Comparison of ENCODE assay signal across 28 mouse cellular contexts in genomic region chr6:83437225-83437624, GRCm38 (mm10). TPM values are rescaled to one million over a fixed set of nuclear protein-coding genes. Genes with fewer than 3 reads are reported as not detected.
DNase-seq lines count a peak whose midpoint lies in the region; ATAC-seq and TF ChIP-seq lines count a peak whose summit lies in the region.
"Had no signal": no experiment of that assay in that cellular context is flagged by ENCODE, and none has a peak within 500 bp of the region (broad histone marks: within the 10 kb centered on the region; RNA-seq: fewer than 3 reads in every experiment).

No protein-coding gene starts in this region.

- H3K4me3 ChIP-seq in megakaryocyte, embryonic 14.5 days (replicated peaks): peak overlapping the region; percentile 59
- no peak overlapping the region for H3K4me3 ChIP-seq in MEL (ENCODE audit: control insufficient read depth in 1 of 2, insufficient read depth in 1 of 2, low read depth in 2 of 2, low read length in 2 of 2)
- H3K4me3 ChIP-seq: embryonic facial prominence, embryonic 15.5 days; forebrain, embryonic 15.5 days; kidney, embryonic 15.5 days had no signal

- peak; percentile 74 for DNase-seq in CD4-positive helper T cell, adult 2 months (ENCODE audit: low read depth, low spot score)
- DNase-seq in MEL (ENCODE audit: low read depth, low spot score): no peak
- DNase-seq in naive thymus-derived CD4-positive, alpha-beta T cell, adult 2 months (ENCODE audit: low read depth): peak; percentile 77
- no peak for DNase-seq in testis, postnatal 10 days (ENCODE audit: low spot score)
- DNase-seq in thymus, postnatal 4 days: no peak
- DNase-seq: adrenal gland, postnatal 14 days; cerebellum, adult 18-20 months; cerebellum, postnatal 14 days; gastrocnemius, postnatal 25 days; heart, postnatal 36 days; kidney, adult 11 months; kidney, postnatal 25 days; liver; lung, adult 2 months; lung, postnatal 10 days; retina, postnatal 1 day; right cerebral cortex, postnatal 14 days; thymus, adult 18-20 months; thymus, postnatal 25 days had no signal

- no peaks in the 10 kb centered on the region for H3K27me3 ChIP-seq in megakaryocyte, embryonic 14.5 days (replicated peaks)
- no peaks in the 10 kb centered on the region for H3K27me3 ChIP-seq in MEL (ENCODE audit: control insufficient read depth in 1 of 2, insufficient read depth in 2 of 2, low read length in 2 of 2)
- H3K27me3 ChIP-seq: CH12.LX; embryonic facial prominence, embryonic 15.5 days; forebrain, embryonic 15.5 days; hindbrain, embryonic 13.5 days; kidney, embryonic 15.5 days had no signal

- no peak for TF ChIP-seq RAD21 in MEL (IDR thresholded peaks at IDR 0.05; ENCODE audit: low read depth, low read length)

- H3K9ac ChIP-seq in MEL (ENCODE audit: control insufficient read depth, low read depth, low read length, poor library complexity, severe bottlenecking): no peak overlapping the region
- H3K9ac ChIP-seq: embryonic facial prominence, embryonic 15.5 days; forebrain, embryonic 15.5 days; kidney, embryonic 15.5 days; liver, embryonic 14.5 days had no signal

- H3K27ac ChIP-seq in MEL (ENCODE audit: control insufficient read depth, low read depth, low read length): 0 out of 2 replicates have a peak overlapping the region, but pooled peaks have one; percentile 7
- H3K27ac ChIP-seq: embryonic facial prominence, embryonic 15.5 days; forebrain, embryonic 15.5 days; liver, embryonic 14.5 days had no signal

- no peaks in the 10 kb centered on the region for H3K9me3 ChIP-seq in megakaryocyte, embryonic 14.5 days
- no peaks in the 10 kb centered on the region for H3K9me3 ChIP-seq in MEL (replicated peaks; ENCODE audit: insufficient read depth, low read length)
- H3K9me3 ChIP-seq: embryonic facial prominence, embryonic 15.5 days; forebrain, embryonic 15.5 days; hindbrain, embryonic 13.5 days; kidney, embryonic 15.5 days had no signal

- TF ChIP-seq CTCF in MEL (IDR thresholded peaks at IDR 0.05 in 2 of 3, conservative IDR thresholded peaks at IDR 0.05 in 1 of 3; ENCODE audit: control insufficient read depth in 1 of 3, insufficient read depth in 1 of 3, low read depth in 2 of 3, low read length in 3 of 3, poor library complexity in 1 of 3, severe bottlenecking in 1 of 3): no peak

- H3K79me2 ChIP-seq in MEL (ENCODE audit: control insufficient read depth, insufficient read depth, low read length, poor library complexity): peaks cover 11% of the 10 kb centered on the region

- no peak for TF ChIP-seq POLR2A in MEL (IDR thresholded peaks at IDR 0.05; ENCODE audit: control insufficient read depth in 1 of 2, insufficient read depth in 1 of 2, low read depth in 1 of 2, low read length in 2 of 2, poor library complexity in 1 of 2)

- H3K36me3 ChIP-seq in megakaryocyte, embryonic 14.5 days (replicated peaks; ENCODE audit: low read length): peaks cover 74% of the 10 kb centered on the region
- H3K36me3 ChIP-seq in MEL (ENCODE audit: control insufficient read depth in 1 of 2, insufficient read depth in 2 of 2, low read length in 2 of 2): peaks cover 3 to 15% of the 10 kb centered on the region in 2 experiments; a peak in 3 of 4 replicates

- peaks cover 99% of the 10 kb centered on the region for H3K4me1 ChIP-seq in megakaryocyte, embryonic 14.5 days
- peaks cover 5 to 20% of the 10 kb centered on the region in 2 experiments for H3K4me1 ChIP-seq in MEL (ENCODE audit: control insufficient read depth in 1 of 2, insufficient read depth in 2 of 2, low read length in 2 of 2)

- TF ChIP-seq EP300 in MEL (IDR thresholded peaks at IDR 0.05; ENCODE audit: low read depth in 1 of 2, low read length in 2 of 2): no peak

- no peak for ATAC-seq in megakaryocyte, adult 5-6 weeks (ENCODE audit: poor library complexity, severe bottlenecking)
- ATAC-seq: forebrain, embryonic 15.5 days; midbrain, embryonic 16.5 days had no signal

TF ChIP-seq in MEL, 35 proteins besides CTCF, POLR2A, EP300 and RAD21:
- TF ChIP-seq ZMIZ1 (IDR thresholded peaks at IDR 0.05; ENCODE audit: low read depth, low read length) (no peak), USF1 (IDR thresholded peaks at IDR 0.05; ENCODE audit: low read depth, low read length) (no peak), MYC (IDR thresholded peaks at IDR 0.05; ENCODE audit: low read depth, low read length) (no peak), RCOR1 (IDR thresholded peaks at IDR 0.05; ENCODE audit: low read depth, low read length) (no peak)
TF ChIP-seq in MEL: peak in this region for 0.

RNA-seq across cellular contexts. Expression of gene Tet3, which starts 21.7 kb away (rescaled TPM):
- 10.6 and 12.2 TPM in 2 replicates for polyA plus RNA-seq in megakaryocyte, embryonic 14.5 days (2012; ENCODE audit: insufficient read depth, low replicate concordance)
- total RNA-seq in megakaryocyte, adult 5-6 weeks (2015): 36.1 and 36.2 TPM in 2 replicates
- 15.8 and 23.1 TPM in 2 replicates for total RNA-seq in megakaryocyte, adult 5-6 weeks (2017)
- total RNA-seq in MEL (2012; rRNA removed): 11.0 and 11.6 TPM in 2 replicates
- 10 to 100 TPM; 22.9 to 35.3 TPM for polyA plus RNA-seq in MEL (2012; ENCODE audit: insufficient read depth in 1 of 2, insufficient read length in 2 of 2, low read depth in 1 of 2, low replicate concordance in 2 of 2, missing spikeins in 1 of 2)

Comparison
In these comparisons a context has a peak if more than half of its experiments do, and no peak if none do; other contexts are left out.
1. DNase-seq: peak in CD4-positive helper T cell, adult 2 months (single experiment) and naive thymus-derived CD4-positive, alpha-beta T cell, adult 2 months (single experiment); none in MEL (single experiment), testis, postnatal 10 days (single experiment) and thymus, postnatal 4 days (single experiment).